Mouse (Mus musculus): Measurements from ENCODE around the gene Wdr89.

DNA sequence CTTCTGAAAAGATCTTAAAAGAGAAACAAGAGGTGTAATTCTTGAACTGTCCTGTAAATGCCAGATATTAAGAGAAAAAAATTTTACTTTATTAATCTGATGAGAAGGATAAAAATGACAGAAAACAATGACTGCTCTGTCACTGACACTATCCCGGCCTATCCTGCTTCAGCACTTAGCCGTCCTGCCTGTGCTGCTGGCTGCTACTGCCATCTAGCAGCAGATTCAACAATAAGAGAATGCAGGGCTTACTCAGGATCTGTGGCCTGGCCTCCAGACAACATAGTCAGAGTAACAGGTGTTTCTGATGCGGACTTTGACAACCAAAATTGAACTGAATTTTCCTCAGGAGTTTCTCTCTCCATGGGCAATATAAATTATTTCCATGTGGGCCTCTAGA, 12.8 kb downstream of the Wdr89 start:
- TF ChIP-seq CTCF (IDR thresholded peaks at IDR 0.05; ENCODE audit: low read depth, low read length) (no peak), GATA1 (IDR thresholded peaks at IDR 0.05; ENCODE audit: borderline replicate concordance, low read length) (no peak)
